Mouse (Mus musculus): ENCODE results near the gene Snrpb.

The Snrpb gene

DNA sequence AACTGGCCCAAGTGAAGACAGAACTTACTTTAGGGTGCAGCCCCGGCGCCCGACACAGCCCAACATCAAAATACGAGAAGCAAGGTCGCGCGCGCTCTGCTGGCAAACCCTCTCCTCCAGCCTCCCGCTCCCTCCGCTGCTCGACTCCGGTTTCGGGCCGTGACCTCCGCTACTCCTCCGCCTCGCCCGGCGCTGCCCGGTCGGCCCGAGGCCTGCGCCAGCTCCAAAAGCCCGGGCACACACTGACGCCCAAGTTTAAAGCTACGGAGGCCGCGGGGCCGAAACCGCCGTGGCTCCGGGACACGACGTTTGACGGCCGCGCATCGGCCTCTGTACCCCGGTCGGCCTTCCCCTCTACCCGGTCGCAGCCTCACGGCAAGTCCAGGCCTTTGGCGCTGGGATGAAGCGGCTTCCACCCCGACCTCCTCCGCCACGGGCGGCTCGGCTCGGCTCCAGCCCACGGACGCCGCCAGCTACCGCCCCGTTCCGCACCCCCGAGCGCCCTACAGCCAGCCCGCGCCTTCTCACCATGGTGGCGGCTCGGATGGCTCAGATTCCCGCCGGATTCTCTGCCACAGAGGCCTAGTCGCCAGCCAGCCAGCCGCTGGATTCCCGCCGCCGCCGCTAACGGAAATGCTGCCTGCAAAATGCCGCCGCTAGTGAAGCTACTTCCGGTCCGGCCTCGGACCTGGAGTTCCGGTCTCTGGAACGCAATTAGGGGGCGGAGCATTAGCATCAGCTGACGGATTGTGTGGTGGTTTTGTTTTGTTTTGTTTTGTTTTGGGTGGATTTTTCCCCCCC is at the start of gene Snrpb:
Snrpb (minus strand) TSS at position 698 of the 801 bp plus-strand sequence.
- in situ Hi-C loops (cut with MboI; ENCODE audit: unreplicated experiment in 2 of 2) = loop anchor here in 1 of 2 experiments (5.0 kb wide), 1 partner anchor 377 kb away; the partner anchor contains the start of gene Stk35

GRCm38 (mm10) chr2:130211581-130211980 is 32.4 kb upstream of the Snrpb start:
- in situ Hi-C loops (cut with MboI; ENCODE audit: unreplicated experiment in 2 of 2) = no loop called here

DNA sequence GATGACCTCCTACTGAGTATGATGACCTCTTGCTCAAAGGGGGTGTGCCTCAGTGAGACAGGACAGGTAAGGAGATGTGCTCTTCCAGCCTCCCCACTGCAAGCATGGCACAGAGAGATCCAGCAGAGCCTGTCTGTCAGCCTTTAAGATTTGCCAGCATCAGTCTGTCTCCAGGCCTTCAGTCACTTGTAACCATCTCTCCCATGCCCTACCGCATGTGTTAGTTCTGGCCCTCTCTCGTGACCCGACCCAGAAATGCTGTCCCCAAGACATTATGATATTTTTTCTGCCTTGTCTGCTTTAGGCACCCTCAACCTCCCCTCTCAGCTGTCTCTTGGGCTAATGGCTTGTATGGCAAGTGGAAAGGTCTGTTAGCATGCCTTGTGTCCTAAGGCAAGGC is 30.4 kb upstream of the Snrpb start:
- in situ Hi-C loops (cut with MboI; ENCODE audit: unreplicated experiment in 2 of 2) = no loop called here

DNA sequence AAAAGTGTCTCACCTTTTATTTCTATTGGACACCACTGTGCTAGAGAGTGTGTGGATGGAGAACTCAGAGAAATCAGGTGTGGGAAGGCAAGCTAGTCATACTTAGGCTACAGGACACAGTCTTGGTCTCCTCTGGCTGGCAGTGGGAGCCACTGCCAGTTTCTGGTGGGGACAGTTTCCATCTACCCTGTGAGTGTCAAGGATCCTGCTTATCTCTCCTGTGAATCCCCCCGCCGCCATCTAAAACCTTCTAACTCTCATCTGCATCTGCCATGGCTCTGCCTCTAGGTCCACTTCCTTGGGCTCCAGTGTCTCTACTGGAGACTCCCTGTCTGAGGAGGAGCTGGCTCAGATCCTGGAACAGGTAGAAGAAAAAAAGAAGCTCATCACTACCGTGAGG is 28.8 kb upstream of the Snrpb start:
- in situ Hi-C loops (cut with MboI; ENCODE audit: unreplicated experiment in 2 of 2) = no loop called here

GRCm38 (mm10) chr2:130207376-130207775 is 28.2 kb upstream of the Snrpb start:
- in situ Hi-C loops (cut with MboI; ENCODE audit: unreplicated experiment in 2 of 2) = no loop called here

GRCm38 (mm10) chr2:130200961-130201360 is 21.8 kb upstream of the Snrpb start:
- in situ Hi-C loops (cut with MboI; ENCODE audit: unreplicated experiment in 2 of 2) = no loop called here

DNA sequence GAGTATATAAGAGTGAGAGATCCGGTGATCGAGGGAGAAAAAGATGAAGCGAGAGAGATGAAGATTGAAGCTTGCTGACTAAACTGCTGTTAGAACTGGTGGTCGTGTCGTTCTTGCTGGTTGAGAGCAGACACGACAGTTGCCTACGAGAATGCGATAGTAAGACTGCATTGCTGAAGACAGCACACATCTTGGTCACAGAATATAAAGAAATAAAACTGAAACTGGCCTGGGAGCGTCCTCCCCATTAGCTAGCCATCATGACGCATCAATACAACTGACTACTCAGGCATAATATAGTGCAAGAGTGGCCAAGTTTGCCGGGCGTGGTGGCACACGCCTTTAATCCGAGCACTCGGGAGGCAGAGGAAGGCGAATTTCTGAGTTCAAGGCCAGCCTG is 15.7 kb upstream of the Snrpb start, which contains the start of gene Tmc2:
Tmc2 (plus strand) TSS at position 301 of the 400 bp plus-strand sequence.
- in situ Hi-C loops (cut with MboI; ENCODE audit: unreplicated experiment in 2 of 2) = no loop called here

DNA sequence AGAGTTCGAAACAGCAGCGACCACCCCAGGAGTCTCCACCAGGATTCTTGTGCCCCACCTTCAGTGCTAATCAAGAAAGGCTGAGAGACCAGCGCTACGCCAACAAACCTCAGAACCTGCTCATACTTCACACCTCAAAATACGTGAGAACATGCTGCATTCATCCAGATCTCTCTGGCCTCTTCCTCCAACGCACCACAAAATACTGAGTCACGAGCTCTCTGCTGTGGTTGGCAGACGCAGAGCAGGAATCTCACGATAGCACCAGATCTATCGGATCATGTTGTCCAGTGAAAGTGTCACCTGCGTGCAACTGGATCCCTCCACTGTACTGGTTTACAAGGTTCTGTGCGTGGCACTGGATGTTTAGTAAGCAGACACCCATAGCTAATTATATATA is 9.2 kb upstream of the Snrpb start:
- in situ Hi-C loops (cut with MboI; ENCODE audit: unreplicated experiment in 2 of 2) = no loop called here

DNA sequence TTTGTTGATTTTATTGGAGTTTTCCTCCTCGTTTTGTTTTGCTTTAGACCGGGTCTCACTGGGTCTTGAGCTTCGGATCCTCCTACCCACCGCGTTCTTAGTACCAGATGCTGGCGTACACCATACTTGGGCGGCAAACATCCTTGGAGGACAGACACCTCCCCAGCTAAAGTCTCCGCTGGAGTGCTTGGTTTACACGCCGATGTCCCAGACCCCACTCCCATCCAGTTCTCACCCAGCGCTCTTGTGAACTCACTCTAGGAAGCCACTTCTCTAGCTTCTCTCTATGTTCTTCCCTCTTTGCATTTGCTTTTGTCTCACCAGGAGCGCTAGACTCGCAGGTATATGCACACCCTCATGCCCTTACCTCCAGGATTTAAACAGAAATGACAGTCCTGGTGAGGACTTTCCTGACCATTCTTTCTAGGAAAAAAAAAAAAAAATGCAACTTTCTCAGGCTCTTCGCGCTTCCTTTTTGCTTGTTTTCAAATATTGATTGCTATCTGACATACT is 360 bp upstream of the Snrpb start:
- in situ Hi-C loops (cut with MboI; ENCODE audit: unreplicated experiment in 2 of 2) = loop anchor here in 1 of 2 experiments (5.0 kb wide), 1 partner anchor 377 kb away; the partner anchor contains the start of gene Stk35

DNA sequence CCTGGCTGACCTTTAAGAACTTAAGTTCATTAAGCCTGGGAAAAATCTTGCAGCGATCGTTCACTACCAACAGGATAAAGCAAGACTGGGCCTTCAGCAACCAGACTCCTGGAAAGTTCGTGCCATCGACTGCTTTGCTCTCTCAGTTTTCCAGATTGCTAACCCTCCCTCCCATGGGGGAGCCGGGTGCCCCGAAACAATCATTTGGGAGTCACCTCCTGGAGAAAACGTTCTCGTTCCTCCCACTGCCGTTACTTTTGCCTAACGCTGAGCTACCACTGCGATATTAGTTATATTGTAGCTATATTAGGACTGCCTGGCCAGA is 860 bp downstream of the Snrpb start:
- in situ Hi-C loops (cut with MboI; ENCODE audit: unreplicated experiment in 2 of 2) = loop anchor here in 1 of 2 experiments (5.0 kb wide), 1 partner anchor 376 kb away; the partner anchor contains the start of gene Stk35

DNA sequence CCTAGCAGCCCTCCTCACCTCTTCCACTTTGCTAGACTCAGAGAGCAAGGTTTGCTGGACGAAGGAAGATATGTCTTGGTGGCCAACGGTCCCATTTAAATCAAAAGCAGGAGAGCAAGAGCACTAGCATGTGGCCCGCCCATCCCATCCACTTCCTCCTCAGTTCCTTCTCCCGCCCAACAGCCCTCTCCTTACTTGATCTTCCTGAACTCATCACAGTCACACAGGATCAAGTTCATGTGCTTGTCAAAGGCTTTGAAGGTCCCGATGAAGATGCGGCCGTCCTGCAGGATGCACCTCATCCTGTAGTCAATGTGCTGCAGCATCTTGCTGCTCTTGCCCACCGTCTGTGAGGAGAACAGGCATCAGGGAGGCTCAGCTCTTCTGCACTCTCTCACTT is 2.4 kb downstream of the Snrpb start:
- in situ Hi-C loops (cut with MboI; ENCODE audit: unreplicated experiment in 2 of 2) = loop anchor here in 1 of 2 experiments (5.0 kb wide), 1 partner anchor 375 kb away; the partner anchor contains the start of gene Stk35

- in situ Hi-C loops (cut with MboI; ENCODE audit: unreplicated experiment in 2 of 2) = no loop called here
These were observed 7.5 kb downstream of the Snrpb start for GRCm38 (mm10) chr2:130171674-130172073.

DNA sequence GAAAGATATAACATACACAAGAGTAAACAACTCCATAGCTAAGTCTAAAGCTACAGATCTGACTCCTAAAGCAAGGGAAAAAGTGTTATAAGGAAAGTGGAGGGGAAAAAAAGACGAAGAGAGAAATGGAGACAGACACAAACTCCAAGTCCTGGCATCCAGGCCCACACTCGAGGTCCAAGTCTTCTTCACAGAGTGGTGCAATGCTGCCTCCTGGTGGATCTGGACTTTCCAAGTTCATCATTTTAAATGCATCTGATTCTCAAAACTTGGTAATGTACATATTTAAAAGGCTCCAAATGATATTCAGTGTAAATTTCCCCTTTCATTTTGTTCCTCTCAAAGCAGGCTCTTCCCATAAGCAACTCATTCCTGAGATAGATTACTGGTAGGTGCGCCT is 11.3 kb downstream of the Snrpb start:
- in situ Hi-C loops (cut with MboI; ENCODE audit: unreplicated experiment in 2 of 2) = no loop called here

- in situ Hi-C loops (cut with MboI; ENCODE audit: unreplicated experiment in 2 of 2) = no loop called here
These were observed 12.6 kb downstream of the Snrpb start for GRCm38 (mm10) chr2:130166311-130167214.

DNA sequence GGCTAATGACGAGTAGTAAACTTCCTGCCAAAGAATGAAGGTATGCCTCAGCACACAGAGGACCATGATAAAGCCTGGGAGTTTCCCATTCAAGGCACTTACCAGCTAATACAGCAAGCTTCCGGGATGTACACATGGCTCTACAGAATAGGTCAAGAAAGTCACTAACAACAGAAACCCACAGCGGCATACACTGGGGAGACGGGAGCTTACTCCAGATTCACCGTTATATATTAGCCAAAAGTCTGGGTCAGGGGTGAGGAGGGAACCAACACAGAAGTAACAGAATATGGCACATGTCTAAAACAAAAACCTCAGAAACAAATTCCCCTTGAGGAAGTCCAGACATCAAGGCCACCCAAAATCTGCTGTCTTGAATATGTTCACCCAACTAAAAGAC is 16.5 kb downstream of the Snrpb start:
- in situ Hi-C loops (cut with MboI; ENCODE audit: unreplicated experiment in 2 of 2) = no loop called here

DNA sequence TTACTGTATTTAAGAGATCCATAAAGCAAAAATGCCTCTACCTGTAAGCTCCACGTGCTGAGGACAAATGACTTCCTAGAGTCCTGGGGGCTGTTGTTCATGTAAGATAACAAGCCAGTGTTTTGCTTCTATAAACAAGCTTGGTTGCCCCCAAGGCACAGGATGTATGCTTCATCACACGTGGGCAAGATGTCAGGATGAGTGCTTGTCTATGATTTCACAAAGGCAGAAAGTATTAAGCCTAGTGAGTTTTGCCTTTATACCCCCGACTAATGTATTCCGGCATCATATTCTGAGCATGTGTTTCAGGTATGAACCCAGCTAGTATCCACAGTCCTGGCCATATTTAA is 21.1 kb downstream of the Snrpb start:
- in situ Hi-C loops (cut with MboI; ENCODE audit: unreplicated experiment in 2 of 2) = no loop called here

GRCm38 (mm10) chr2:130157231-130158087 is 21.7 kb downstream of the Snrpb start:
- in situ Hi-C loops (cut with MboI; ENCODE audit: unreplicated experiment in 2 of 2) = no loop called here

GRCm38 (mm10) chr2:130155851-130156250 is 23.4 kb downstream of the Snrpb start:
- in situ Hi-C loops (cut with MboI; ENCODE audit: unreplicated experiment in 2 of 2) = no loop called here

GRCm38 (mm10) chr2:130155171-130155570 is 24.0 kb downstream of the Snrpb start:
- in situ Hi-C loops (cut with MboI; ENCODE audit: unreplicated experiment in 2 of 2) = no loop called here

- in situ Hi-C loops (cut with MboI; ENCODE audit: unreplicated experiment in 2 of 2) = no loop called here
These were observed 33.0 kb downstream of the Snrpb start for GRCm38 (mm10) chr2:130146089-130146668.

Measured in v-Abl transformed pro-B cells (cell line).